Mouse (Mus musculus): ENCODE measurements around the gene Fscn1.

The Fscn1 gene

DNA sequence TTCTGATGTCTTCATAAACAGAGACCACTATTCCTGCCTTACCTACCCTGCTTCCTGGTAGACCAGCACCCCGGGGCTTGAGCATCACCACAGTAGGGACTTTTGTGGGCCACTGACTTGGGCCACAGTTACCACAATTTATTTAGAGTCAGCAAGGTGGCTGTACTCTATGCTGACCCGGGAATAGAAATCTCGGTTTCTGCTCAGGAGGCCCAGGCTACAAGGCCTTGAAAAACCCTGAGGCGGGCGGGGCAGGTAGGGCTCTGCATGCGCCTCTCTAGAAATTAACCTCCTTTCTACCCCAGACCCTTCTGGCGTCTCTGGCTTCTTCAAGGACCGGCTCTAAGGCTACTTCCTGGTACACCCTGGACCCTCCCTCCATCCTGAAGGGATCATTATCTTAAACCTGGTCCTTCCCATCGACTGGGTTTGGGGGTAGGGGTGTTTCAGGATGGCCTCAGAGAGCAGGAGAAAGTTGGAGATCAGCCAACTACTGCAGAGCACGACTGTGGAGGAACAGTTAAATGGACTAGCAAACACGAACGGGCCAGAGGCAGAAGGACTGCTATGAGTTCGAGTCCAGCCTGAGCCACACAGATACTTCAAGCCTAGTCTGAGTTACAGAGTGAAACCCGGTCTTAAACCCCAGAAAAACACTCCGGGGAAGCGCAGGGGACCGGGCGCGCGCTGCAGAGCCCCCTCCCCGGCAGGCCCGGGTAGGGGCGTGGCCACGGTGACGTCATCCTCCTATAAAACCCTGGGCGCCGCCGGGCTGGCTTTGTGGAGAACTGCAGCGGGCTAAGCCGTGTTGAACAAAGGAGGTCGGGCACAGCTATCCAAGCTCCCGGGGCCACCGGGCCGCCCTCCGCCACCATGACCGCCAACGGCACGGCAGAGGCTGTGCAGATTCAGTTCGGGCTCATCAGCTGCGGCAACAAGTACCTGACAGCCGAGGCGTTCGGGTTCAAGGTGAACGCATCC, at the start of gene Fscn1:
Gene Fscn1 (plus strand): TSS at position 768 of the 981 bp plus-strand sequence.
- DNase-seq (ENCODE audit: low spot score), result peak; percentile 95

DNA sequence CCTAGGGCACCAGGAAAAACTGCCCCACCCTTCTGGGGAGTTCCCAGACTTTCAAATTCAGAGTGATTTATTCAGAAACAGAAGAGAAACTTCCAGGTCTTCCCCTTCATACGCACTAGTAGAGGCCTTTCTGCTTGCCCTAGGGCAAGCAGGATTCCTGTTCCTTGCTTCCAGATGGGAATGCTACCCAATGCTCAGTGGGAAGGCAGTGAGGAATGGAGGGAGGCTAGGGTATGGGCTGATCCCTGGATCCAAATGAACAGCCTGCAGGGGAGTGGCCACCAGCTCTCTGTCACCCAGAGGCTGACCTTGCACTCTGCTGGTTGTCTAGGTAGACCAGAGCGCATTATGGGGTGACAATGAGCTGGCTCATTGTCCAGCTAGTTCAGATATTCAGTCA, 48.5 kb upstream of the Fscn1 start:
- DNase-seq (ENCODE audit: low spot score), result no peak

DNA sequence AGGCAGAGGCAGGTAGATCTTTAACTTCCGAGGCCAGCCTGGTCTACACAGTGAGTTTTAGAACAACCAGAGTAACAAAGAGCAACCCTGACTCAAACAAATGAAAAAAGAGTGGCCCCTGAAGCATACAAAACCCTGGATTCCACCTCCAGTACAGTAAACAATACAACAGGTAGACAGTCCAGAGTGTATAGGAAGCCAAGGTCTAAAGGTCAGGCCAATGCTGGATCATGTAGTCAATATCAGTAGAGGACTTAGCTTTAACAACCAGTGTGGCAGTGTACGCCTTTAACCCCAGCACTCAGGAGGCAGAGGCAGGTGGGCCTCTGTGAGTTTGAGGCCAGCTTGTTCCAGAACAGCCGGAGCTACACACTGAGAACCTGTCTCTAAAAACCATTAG, 47.8 kb upstream of the Fscn1 start:
- DNase-seq (ENCODE audit: low spot score), result no peak

DNA sequence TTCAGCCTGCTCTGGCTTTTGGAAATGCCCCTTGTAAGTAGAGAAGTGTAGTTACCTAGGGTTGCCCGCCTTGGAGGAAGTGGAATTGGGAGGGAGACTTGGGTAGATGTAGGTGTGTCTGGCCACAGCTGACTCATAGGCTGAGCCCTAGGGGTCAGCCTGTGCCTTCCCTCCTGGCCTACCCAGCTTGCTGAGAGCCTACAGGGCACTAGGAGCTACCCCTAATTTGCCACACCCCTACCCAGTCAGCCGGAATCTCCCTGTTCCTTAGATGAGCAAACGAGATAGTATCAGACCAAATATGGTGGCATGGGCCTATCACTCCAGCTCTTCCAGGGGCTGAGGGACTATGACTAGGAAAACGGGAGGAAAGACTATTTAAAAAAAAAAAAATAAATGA, 47.4 kb upstream of the Fscn1 start:
- DNase-seq (ENCODE audit: low spot score), result no peak

DNA sequence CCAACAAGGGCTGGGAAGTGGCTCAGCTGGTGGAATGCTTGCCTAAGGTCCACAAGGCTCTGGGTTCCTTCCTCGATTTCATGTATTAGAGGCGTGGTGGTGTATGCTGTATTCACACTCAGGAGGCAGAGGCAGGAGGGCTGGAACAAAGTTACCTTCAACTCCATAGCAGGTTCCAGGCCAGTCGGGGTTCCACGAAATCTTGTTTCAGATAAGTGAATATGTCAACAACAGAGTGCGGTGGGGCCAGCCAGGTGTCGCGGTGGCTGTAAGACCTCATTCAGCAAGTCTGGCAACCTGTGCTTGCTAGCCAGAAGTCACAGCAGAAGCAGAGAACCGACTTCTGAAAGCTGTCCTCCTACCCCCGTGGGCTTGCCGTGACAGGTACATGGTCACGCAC, 44.9 kb upstream of the Fscn1 start:
- no peak for DNase-seq (ENCODE audit: low spot score)

DNA sequence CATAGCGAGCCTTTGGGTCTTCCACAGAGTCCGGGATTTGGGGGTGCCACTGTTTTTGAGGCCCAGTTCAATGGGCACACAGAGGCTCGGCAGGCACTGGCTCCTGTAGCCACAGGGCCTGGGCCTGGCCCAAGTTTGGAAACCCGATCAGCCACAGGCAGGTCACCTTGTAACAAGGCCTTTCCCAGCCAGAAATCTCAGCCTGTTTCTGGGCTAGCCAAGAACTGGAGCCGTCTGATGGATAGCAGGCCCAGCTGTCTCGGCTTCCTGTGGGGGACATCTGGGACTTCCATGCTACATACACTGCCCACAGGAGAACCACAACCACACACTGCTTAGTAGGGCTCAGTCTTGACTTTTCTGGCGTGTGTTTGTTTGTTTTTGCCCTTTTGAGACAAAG, 43.5 kb upstream of the Fscn1 start:
- no peak for DNase-seq (ENCODE audit: low spot score)

DNA sequence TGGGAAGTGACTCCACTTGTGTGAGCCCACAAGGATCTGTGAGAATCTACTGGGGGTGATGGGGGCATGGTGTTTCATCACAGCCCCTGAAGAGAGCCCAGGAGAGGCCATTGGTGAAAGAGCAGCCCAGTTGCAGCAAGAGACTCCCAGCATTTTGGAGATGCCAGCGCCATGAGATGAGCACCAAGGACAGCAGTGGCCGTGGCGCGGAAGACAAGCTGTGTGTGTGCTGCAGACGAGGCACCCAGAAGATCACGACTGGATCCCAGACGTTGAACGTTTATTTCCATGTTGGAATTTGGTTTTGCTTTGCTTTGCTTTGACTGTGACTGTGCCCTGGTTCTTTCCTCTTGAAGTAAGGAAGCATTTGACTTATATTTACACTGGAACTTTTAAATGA, 42.7 kb upstream of the Fscn1 start:
- DNase-seq (ENCODE audit: low spot score), result no peak

DNA sequence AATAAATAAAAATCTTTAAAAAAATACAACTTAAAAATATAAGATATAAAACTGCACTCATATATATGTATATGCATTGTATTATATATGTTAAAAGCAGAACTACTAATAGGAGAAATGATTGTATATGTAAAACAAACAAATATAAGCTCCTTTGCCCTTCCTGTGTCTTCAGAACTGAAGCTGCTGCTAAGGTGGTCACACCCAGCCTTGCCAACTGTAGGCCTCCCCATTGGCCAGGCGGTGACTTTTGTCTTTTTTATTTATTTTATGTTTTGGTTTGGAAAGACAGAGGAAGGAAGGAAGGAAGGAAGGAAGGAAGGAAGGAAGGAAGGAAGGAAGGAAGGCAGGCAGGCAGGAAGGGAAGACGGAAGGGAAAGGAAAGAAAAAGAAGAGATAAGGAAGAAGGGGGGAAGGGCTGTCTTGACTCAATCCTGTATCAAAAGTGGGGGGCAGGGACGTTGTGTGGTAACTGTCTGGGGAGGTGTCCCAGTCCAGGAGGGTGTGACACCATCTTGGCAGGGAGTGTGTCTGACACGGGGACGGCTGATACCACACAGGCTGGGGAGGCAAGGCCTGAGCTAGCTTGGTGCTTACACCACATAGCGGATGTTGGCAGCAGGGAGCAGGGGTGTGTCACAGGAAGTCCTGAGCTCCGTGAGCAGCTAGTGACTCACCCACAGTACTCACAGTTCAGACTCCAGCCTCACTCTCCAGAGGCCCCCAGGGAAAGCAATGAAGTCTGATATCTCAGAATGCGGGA, 39.7 kb upstream of the Fscn1 start:
- no peak for DNase-seq (ENCODE audit: low spot score)

DNA sequence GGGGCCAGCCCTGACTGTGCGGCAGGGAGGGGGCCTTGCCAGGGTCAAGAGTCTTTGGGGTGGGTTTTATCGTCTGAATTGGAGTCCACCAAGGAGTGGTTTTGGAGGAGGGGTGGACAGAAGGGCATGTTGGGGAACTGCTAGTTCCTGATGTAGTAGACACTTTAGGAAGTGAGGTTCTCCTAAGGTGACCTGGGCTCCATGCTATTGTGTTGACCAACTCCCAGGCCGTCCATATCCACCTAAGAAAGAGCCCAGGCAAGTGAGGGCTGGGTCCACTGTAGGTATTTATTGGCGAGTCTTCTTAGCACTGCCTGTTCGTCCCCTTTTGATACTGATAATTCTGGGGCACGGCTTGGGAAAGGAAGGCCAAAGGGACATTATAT, 39.1 kb upstream of the Fscn1 start:
- DNase-seq (ENCODE audit: low spot score), result no peak

DNA sequence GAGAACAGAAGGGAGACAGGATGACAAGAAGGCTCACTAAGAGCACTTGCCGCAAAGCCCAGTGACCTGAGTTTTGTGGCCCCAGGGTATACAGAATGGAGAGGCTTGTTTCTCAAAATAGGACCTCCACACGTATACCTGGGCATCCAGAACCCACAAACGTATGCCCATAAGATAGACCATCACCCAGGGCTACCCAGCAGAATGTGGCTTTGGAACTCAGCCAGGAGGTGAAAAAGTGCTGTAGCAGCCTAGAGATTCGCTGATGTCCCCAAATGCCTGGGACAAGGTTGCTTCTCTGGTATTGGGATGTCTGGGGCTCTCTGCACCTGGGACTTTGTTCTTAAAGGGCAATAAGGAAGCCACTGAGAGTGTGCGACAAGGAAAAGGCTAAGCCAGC, 37.9 kb upstream of the Fscn1 start:
- DNase-seq (ENCODE audit: low spot score), result no peak

DNA sequence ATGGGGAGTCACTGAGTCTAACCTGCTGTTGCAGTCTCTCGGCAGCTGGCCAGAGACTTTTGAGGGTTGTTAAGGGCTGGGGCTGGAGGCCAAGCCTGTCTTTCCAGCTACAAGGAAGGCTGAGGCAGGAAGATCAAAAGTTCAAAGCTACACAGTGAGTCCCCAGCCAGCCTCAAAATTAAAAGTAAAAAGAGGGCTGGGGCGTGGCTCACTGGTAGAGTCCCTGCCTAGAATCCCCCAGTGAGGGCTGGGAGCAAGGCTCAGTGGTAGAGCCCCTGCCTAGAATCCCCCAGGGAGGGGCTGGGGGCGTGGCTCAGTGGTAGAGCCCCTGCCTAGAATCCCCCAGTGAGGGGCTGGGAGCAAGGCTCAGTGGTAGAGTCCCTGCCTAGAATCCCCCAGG, 36.4 kb upstream of the Fscn1 start:
- DNase-seq (ENCODE audit: low spot score), result no peak

DNA sequence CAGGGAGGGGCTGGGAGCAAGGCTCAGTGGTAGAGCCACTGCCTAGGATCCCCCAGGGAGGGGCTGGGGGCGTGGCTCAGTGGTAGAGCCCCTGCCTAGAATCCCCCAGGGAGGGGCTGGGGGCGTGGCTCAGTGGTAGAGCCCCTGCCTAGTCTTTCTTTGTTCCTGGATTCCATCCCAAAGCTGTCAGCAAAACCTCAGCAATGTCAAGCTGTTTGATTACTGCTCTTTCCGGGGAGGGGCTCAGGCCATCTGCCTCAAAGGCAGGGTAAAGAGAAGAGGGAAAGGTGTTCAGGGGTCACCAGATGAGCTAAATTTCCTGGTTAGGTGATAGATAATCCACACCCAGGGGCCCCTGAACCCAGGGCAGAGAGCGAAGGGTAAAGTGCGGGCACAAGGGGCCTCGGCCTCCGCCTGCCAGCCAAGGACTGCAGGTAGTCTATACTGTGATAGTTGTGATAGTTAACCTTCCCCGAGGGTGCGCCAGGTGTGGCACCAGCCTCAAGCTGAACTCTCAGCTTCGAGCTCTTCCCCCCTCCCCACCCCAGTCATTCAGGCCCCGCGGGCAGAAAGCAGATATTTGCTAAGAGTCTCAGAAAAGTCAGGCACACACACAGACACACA, 35.7 kb upstream of the Fscn1 start:
- DNase-seq (ENCODE audit: low spot score), result no peak

DNA sequence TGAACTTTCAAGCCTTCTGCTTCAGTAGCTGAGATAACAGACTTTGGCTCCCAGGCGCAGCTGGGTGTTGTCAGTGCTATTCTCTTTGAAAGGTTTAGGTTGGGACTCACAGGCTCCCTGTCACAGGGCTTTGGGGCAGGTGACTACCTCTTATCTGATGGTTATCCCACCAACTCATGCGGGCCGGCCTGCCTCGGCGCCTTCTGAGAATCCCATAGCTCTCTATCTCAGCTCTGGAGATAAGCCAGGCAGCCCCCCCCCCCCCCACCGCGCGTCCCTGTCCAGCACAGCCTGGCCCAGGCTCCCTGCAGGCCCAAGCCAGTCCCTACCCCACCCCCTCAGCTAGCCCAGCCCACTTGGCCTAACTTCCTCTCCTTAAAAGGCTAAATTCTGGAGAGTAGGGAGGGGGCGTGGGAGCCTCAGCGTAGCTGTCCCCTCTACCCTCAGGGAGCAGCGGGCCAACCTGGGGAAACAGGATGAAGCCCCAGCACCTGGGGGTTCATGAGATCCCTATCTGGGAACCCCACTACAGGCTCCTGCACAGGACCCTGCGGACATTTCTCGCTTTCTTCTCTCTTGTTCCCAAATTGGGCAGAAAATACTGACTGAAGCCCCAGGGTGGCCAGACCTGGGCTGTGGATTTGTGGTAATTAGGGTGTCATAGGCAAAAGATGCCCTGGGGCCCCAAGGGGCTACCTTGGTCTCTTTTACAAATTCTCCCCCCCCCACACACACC, 33.8 kb upstream of the Fscn1 start:
- DNase-seq (ENCODE audit: low spot score), result no peak

DNA sequence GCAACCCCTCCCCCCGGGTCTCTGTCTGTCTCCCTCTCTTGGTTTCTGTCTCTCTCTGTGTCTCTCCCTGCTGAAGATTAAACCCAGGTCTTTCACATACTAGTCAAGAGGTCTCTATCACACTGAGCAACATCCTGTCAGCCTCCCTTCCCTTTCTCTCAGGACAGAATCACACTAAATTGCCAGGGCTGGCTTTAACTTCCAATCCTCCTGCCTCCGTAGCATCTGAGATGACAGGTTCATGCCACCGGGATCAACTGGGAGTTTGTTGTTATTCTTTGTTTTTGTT, 33.3 kb upstream of the Fscn1 start:
- DNase-seq (ENCODE audit: low spot score), result no peak

DNA sequence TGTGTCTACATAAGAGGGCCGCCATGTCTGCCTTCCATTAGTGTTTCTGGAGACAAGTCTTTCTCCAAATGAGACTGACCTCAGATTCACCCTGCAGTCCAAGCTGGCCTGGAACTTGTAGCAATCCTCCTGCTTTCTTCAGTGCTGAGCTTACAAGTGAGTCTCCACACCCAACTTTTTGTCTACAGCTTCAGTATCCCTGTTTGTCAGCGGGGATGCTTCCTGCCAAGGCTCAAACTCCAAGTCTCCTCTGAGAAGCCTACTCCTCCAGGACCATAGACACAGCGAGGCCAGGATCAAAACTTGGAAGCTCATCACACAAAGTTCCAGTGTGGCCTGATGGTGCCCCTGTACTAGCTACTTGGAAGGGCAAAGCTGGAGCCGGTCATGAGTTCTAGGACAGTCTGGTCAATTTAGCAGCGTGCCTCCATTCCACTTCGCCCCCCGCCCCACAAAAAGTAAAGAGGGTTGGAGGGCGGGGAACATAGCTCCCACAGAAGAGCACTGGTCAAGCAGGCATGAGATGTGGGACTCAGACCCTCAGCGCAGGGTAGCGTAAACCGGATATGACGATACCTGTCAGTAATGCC, 32.7 kb upstream of the Fscn1 start:
- DNase-seq (ENCODE audit: low spot score), result no peak

DNA sequence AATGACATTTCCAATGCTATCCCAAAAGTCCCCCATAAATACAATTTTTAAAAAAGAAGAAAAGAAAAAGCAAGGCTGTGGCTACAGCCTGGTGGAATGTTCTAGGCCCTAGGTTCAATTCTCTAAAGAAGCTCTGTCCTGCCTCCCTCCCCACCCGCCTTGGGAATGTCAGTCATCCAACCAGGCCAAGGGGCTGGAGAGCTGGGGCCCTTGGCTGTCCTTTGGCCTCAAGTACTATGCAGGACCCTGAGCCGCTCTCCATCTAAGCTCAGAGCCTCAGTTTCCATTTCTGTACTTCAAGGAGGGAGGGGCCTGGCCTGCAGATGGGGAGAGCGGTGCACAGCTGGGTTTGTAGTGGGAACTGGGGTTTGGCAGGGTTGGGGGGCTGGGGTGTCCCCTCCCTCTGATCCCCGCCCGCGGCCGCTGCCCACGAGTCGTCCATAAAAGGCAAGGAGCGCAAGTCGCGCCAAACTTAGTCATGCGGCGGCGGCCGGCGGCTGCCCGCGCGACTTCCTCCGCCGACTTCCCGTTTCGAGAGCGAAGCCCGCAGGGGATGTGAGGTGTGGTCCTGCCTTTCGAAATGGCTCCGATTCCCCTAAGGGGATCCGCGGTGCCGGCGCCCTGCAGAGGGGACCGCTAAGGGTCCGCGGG, 31.3 kb upstream of the Fscn1 start:
- peak; percentile 51 for DNase-seq (ENCODE audit: low spot score)

DNA sequence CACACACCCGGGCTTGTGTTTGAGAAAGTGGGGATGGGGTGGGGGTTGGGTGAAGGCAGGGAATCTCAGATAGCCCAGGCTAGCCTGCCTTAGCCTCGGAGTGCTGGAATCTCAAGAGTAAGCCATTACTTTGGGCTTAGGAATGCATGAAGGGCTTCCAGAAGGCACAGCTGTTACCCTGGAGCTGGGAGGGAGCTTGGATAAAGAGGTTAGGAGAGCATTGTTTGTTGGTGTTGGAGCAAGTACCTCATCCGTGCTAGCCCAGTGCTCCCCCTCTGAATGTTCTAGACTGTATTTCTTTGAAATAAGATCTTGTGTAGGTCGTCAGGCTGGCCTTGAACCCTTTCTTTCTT, 30.8 kb upstream of the Fscn1 start:
- no peak for DNase-seq (ENCODE audit: low spot score)

DNA sequence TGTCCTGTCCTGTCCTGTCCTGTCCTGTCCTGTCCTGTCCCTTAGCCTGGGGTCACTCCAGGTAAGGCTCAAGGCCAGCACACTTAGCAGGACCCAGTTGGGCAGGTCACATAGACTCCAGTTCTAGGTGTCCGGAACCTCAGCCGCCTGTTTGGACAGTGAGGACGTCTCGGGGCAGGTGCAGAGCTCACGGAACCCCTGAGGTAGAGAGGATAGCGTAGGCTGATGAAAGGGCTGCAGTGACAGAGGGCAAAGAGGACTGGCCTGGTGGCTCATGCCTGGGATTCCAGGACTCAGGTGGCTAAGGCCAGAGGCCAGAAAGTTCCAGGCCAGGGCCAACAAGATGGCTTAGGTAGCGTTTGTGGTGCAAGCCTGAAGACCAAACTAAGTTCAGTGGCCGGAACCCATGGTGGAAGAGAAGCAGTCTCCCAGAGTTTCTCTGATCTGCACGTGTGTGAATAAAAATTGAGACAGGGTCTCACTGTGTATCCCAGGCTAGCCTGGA, 28.9 kb upstream of the Fscn1 start:
- no peak for DNase-seq (ENCODE audit: low spot score)

DNA sequence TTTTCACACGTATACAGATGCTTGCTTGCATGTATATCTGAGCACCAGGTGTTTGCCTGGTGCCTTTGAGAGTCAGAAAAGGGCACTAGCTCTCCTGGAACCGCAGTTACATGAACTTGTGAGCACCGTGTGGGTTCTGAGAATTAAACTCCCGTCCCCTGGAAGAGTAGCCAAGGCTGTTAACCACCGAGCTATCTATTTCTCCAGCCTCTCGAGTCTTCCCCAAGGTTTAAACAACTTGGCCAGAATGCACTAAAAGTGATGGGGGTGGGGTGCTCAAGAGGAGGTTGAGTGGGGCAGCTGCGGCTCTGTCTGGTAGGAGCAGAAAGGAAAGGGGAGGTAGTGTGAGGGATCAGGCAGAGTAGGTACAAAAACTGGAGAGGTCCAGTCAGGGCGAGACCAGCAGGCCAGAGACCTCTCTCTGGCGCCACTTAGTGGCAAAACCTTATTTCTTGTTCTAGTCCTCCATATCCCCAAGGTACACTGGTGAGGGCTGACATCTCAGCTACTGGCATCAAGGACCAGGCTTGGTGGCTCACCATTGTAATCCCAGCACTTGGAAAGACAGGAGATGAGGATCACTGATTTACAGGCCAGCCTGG, 28.0 kb upstream of the Fscn1 start:
- DNase-seq (ENCODE audit: low spot score), result peak; percentile 92

DNA sequence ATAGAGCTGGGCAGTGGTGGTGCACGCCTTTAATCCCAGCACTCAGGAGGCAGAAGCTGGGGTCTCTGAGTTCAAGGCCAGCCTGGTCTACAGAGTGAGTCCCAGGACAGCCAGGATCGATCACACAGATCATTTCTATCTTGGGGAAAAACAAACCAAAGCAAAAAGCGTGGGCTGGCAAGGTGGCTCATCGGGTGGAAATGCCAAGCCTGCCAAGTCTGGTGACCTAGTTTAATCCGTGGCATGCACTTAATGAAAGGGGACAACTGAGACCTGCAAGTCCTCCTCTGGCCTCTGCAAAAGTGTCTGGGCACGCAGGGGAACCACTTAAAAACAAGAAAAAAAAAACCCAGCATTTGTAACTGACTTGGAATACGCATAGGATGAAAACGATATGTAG, 27.4 kb upstream of the Fscn1 start:
- DNase-seq (ENCODE audit: low spot score), result no peak

Data from retina, embryonic 14.5 days (tissue).